Mouse (Mus musculus) kidney, postnatal 10 days (tissue): ENCODE data around the gene Kat6b.

ENCODE experiments used
- DNase-seq: peaks from one replicate; pipeline ENCODE4 v3.0.0; 2021; ENCODE audit warnings: mixed read lengths

Kat6b gene

GRCm38 (mm10) chr14:21561396-21562065 lies 80.3 kb downstream of the Kat6b start:
- no peak for DNase-seq

GRCm38 (mm10) chr14:21563584-21564118 lies 82.4 kb downstream of the Kat6b start:
- DNase-seq = no peak

DNA sequence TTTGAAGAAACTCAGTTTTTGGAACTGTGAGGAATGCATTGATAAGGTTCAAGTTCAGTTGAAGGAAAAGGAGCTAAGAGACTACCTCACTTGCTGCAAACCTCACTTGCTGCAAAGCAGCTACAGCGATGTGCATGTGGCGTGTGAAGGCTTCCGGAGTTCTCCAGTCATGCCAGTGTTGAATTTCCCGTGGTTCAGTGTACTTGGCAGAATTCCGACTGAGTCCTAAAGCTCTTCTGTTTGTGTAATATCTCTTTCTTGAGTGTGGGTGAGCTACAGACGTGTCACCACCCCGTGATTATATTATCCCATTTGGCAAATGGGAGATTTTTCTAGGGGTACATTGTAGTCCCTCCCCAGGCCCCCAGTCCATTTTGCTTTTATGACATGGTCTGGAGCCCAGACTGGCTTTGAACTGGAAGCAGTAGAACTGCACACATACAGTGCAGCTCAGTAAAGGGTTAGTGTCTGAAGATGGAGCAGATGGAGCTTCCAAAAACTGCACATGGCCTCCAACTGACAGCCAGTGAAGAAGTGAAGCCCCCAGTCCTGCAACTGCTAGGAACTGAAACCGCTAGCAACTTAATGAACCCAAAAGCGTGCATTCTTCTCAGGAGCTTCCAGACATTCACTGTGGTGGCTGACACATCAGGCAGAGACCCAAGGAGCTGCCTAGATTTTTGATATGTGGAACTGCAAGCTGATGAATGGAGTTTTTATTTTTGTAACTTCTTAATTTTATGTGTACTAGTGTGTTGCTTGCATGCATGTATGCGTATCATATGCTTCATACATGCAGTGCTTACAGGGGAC lies 84.5 kb downstream of the Kat6b start:
- no peak for DNase-seq

- DNase-seq = no peak
These were observed 86.2 kb downstream of the Kat6b start for GRCm38 (mm10) chr14:21567293-21567984.

- DNase-seq = no peak
These were observed 87.6 kb downstream of the Kat6b start for GRCm38 (mm10) chr14:21568821-21569220.

- no peak for DNase-seq
These were observed 93.6 kb downstream of the Kat6b start for GRCm38 (mm10) chr14:21574686-21575309.

GRCm38 (mm10) chr14:21576867-21577266 lies 95.6 kb downstream of the Kat6b start:
- no peak for DNase-seq

DNA sequence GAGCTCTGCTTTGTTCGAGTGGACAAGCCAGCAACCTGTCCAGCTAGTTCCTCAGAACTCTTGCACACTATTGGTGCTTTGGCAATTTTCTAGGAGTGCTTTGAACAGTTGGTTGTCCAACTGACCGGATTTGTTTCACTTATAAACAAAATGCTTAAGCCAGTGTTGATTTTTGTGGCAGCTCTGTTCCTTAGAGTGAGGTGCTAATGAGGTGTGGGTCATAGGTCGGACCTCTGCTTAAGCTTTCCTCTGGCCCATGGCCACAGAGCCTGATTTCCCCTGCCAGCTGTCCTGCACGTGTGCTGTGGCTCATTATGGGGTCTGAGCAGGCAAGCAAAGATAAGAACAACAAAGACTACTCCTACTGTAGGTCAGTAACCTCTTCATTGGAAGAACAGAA lies 100.0 kb downstream of the Kat6b start:
- no peak for DNase-seq

- no peak for DNase-seq
These were observed 101.1 kb downstream of the Kat6b start for GRCm38 (mm10) chr14:21582301-21582700.

- DNase-seq = no peak
These were observed 101.8 kb downstream of the Kat6b start for GRCm38 (mm10) chr14:21583051-21583450.

DNA sequence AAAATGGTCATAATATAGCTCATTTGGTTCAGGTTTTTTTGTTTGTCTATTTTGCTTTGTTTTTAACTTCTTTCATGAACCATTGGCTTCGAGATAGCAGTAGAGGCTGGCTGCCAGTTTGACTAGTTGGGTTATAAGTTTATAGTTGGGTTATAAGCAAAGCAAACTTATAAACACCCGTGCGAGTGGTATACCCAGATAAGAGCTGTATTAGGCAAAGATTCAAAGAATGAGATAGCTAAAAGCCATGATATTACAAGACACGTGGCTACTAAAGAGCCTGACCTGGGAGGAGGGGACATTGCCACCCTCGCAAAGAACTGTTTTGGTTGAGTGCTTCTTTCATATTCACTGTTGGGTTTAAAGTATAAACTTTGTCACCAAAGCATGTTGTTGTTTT lies 102.6 kb downstream of the Kat6b start:
- DNase-seq = no peak

GRCm38 (mm10) chr14:21584468-21585135 lies 103.4 kb downstream of the Kat6b start:
- DNase-seq = no peak

- no peak for DNase-seq
These were observed 104.4 kb downstream of the Kat6b start for GRCm38 (mm10) chr14:21585491-21586251.

DNA sequence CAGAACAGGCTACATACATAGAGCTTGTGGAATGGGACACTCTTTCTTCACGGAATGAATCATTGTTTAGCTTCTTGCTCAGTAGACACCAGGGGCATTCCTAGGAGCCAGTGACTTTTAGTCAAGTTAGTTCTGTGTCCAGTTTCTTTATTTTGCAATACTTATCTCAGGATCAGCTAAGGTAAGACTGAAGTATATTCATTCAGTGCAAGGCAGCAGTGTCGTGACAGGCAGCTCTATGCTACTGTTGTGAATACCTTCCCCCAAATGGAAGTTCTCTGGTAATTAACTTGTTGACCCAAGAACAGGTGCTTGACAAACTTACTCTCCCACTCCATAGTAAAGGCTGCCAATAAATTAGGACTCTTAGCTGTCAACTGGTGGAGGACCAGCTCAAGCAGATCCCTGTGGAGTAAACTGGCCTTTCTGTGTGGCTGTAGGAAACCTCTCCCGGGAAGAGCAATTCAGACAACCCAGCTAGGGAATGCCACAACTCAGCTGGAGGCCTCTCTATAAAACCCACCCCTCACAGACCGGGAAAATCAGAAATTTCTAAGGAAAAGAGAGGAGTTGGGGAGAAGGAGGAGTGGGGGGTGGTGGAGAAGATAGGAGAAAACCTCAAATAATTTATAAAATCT lies 105.4 kb downstream of the Kat6b start:
- DNase-seq = no peak

GRCm38 (mm10) chr14:21587931-21588330 lies 106.7 kb downstream of the Kat6b start:
- no peak for DNase-seq

- DNase-seq = no peak
These were observed 108.4 kb downstream of the Kat6b start for GRCm38 (mm10) chr14:21589620-21590019.

DNA sequence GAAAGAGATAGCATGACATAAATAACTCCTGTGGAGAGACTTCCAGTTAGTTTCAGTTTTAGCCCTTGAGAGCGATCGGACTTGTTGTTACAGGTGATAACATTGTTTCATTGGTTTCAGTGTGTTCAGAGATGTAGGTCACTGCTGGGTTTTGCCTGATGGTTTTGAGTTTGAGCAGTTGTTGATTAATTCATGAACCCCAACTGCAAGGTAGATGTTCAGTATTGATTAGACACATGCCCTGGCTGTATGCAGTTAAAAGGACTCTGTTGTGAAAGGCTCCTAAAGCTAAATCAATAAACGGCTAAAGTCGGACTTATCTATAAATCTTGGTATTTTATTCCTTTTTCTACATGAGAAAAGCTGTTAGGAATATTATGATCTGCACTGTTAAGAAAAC lies 109.0 kb downstream of the Kat6b start:
- no peak for DNase-seq

DNA sequence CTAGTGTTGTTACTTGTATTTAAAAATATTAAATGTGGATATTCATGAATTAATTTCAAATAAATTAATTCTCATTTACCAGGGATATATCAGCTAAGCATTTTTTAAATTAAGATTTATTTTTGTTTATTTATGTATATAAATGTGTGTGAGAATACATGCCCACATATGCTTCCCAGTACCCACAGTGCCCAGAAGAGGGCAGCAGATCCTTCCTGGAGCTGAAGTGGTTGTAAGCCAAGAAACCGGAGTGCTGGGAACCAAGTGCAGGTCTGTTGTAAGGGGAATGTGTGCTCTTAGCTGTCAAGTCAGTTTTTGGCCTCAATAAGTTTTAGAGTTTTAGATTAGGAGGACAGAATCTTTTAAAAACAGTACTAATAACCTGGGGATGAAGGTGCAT lies 110.9 kb downstream of the Kat6b start:
- no peak for DNase-seq

- DNase-seq = no peak
These were observed 111.9 kb downstream of the Kat6b start for GRCm38 (mm10) chr14:21592985-21593750.

GRCm38 (mm10) chr14:21599446-21600173 lies 118.4 kb downstream of the Kat6b start:
- DNase-seq = no peak
